Mouse (Mus musculus) small intestine, adult 2 months (tissue): ENCODE measurements around the gene Ssmem1. TPM values are rescaled to one million over a fixed set of nuclear protein-coding genes. Genes with fewer than 3 reads are reported as not detected.

ENCODE experiments used
- H3K27ac ChIP-seq: fragments of 200-500 bp; 2 replicates; pipeline ENCODE4 v1.5.1; 2012; ENCODE audit warnings: low read depth, low read length, control low read depth, inconsistent platforms; ENCODE audit not compliant: insufficient read depth
- H3K27me3 ChIP-seq: fragments of 200-500 bp; 2 replicates; pipeline ENCODE4 v1.6.1; 2012; ENCODE audit warnings: mild to moderate bottlenecking, moderate library complexity, low read length, inconsistent platforms; ENCODE audit not compliant: control insufficient read depth, insufficient read depth
- H3K36me3 ChIP-seq: fragments of 200-500 bp; 2 replicates; pipeline ENCODE4 v1.6.1; 2012; ENCODE audit warnings: mild to moderate bottlenecking, low read length, control low read depth, inconsistent platforms; ENCODE audit not compliant: control insufficient read depth, insufficient read depth
- H3K4me1 ChIP-seq: fragments of 200-500 bp; 2 replicates; pipeline ENCODE4 v1.6.1; 2012; ENCODE audit warnings: low read length, inconsistent platforms, mixed read lengths; ENCODE audit not compliant: control insufficient read depth, insufficient read depth, insufficient read length
- H3K4me3 ChIP-seq: fragments of 200-500 bp; 2 replicates; pipeline ENCODE4 v1.5.1; 2012; ENCODE audit warnings: low read depth, mild to moderate bottlenecking, control low read depth, inconsistent platforms, low read length, moderate library complexity
- CTCF ChIP-seq: fragments of 200-500 bp; IDR thresholded peaks from 2 replicates; pipeline ENCODE4 v1.5.1; 2012; ENCODE audit warnings: low read depth, mild to moderate bottlenecking, control low read depth, inconsistent platforms, low read length, moderate library complexity, mixed read lengths; ENCODE audit not compliant: insufficient replicate concordance, insufficient read length; ENCODE audit errors: extremely low read depth
- POLR2A ChIP-seq: fragments of 200-500 bp; IDR thresholded peaks from 2 replicates; pipeline ENCODE4 v1.6.1; 2012; ENCODE audit warnings: low read depth, mild to moderate bottlenecking, control low read depth, inconsistent platforms, low read length, moderate library complexity
- WGBS: fragments of 180-500 bp; shearing (Covaris S2); methylation state at CpG from one replicate; pipeline ENCODE4 v1.1.7; 2018; 5-methylcytosine and 5-hydroxymethylcytosine counted together
- polyA plus RNA-seq: library from polyadenylated mRNA; depleted of rRNA; stranded (reverse); fragments of >200 nt; gene quantifications from 2 replicates; pipeline ENCODE4 v1.2.3, GENCODE M21; 2012

Gene Ssmem1
- polyA plus RNA-seq, 1 experiment, result not detected

GRCm38 (mm10) chr6:30550496-30551192 is 41.0 kb downstream of the Ssmem1 start:
- Histone ChIP-seq H3K27ac (no peak overlapping the region), H3K27me3 (no peaks in the 10 kb centered on the region), H3K4me3 (no peak overlapping the region), H3K4me1 (no peaks in the 10 kb centered on the region), H3K36me3 (no peaks in the 10 kb centered on the region)
- no peak for TF ChIP-seq POLR2A
- TF ChIP-seq CTCF, result no peak
- WGBS, result 80% methylated on average over 7 of the region's 7 CpGs

DNA sequence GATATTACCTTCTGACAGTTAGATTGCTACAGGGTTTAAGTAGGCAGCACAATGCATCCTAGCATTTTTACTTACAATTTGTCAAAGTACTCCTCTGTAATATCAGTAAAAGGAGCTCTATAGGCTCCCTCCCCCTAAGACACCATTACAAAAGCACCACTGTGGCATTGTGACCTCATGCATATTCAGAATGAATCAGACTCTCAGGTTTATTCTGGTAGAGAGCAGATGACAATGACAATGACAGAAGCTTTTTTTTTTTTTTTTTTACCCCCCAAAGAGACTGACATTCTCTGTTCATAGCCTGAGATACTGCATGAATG is 41.5 kb downstream of the Ssmem1 start:
- Histone ChIP-seq H3K27me3 (no peaks in the 10 kb centered on the region), H3K4me1 (no peaks in the 10 kb centered on the region), H3K36me3 (no peaks in the 10 kb centered on the region), H3K4me3 (no peak overlapping the region), H3K27ac (no peak overlapping the region)
- TF ChIP-seq POLR2A (no peak), CTCF (no peak)

DNA sequence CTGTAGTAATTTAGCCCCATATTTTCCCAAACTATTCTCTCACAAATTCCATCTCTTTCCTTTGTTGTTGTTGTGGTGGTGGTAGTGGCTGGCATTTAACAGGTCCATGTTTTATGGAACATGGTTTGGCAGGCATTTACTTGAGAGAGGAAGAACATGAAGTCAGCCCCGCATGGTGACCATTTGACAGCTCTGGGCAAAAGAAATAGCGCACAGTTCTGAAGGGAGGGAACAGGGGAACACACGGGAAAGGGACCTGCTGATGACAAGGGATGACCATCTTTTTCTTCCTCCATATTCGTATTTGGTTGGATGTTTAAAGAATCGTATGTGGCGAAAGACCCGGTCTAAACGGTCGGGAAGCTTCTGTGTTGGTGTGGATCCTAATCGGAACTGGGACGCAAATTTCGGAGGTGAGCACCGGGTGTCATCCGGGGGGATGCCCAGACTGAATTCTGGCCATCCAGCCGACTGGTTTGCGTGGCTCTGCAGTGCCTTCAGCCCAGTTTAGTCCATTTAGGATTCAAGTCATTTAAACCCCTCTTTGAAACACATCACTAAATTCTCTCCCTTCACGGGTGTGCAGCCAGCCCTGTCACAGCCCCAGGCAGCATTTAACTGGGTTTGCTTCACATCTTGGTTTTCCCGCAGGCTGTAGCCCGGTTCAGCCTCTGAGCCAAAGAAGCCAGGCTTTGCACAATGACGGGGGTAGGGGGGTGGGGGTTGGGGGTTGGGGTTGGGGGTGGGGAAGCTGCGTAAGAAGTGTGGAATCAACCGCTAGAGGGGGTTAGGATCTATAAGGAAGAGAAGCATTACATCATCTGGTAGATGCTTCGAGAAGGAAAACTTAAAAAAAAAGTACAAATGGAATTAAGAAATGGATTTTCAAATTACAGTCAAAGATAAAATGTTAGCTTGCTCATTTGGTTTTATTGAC is 42.3 kb downstream of the Ssmem1 start:
- H3K36me3 ChIP-seq, result no peaks in the 10 kb centered on the region
- H3K4me1 ChIP-seq, result no peaks in the 10 kb centered on the region
- no peak for TF ChIP-seq POLR2A
- no peak for TF ChIP-seq CTCF
- H3K4me3 ChIP-seq, result no peak overlapping the region
- H3K27ac ChIP-seq, result no peak overlapping the region
- H3K27me3 ChIP-seq, result no peaks in the 10 kb centered on the region
- 46% methylated on average over 23 of the region's 23 CpGs for WGBS

DNA sequence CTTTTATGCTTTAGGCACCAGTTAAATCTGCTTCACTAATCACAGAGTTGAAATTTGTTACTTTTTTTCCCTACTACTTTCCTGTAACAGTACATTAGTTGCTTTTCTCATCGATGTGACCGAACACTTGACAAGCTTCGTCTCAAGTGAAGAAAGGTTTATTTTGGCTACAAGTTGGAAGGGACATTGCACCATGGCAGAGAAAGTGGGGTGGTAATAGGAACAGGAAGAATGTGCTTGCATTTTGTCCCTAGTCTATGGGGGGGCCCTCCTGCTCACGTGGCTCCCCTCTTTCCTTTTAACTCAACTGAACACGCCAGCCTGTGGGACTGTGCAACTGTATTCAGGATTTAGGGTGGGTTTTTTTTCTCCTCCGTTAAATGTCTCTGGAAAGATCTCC is 43.0 kb downstream of the Ssmem1 start:
- TF ChIP-seq POLR2A (no peak), CTCF (no peak)
- H3K27ac ChIP-seq, result no peak overlapping the region
- WGBS, result 63% methylated on average over 6 of the region's 6 CpGs
- H3K4me1 ChIP-seq, result no peaks in the 10 kb centered on the region
- H3K27me3 ChIP-seq, result no peaks in the 10 kb centered on the region
- no peaks in the 10 kb centered on the region for H3K36me3 ChIP-seq
- no peak overlapping the region for H3K4me3 ChIP-seq

GRCm38 (mm10) chr6:30553381-30554010 is 43.8 kb downstream of the Ssmem1 start:
- H3K36me3 ChIP-seq, result no peaks in the 10 kb centered on the region
- H3K27ac ChIP-seq, result no peak overlapping the region
- H3K4me3 ChIP-seq, result no peak overlapping the region
- no peaks in the 10 kb centered on the region for H3K4me1 ChIP-seq
- H3K27me3 ChIP-seq, result no peaks in the 10 kb centered on the region
- TF ChIP-seq POLR2A (no peak), CTCF (no peak)
- WGBS, result 84% methylated on average over 7 of the region's 7 CpGs

- Histone ChIP-seq H3K4me1 (no peaks in the 10 kb centered on the region), H3K4me3 (no peak overlapping the region), H3K27ac (no peak overlapping the region), H3K36me3 (no peaks in the 10 kb centered on the region), H3K27me3 (no peaks in the 10 kb centered on the region)
- TF ChIP-seq CTCF (no peak), POLR2A (no peak)
- 83% methylated on average over 5 of the region's 5 CpGs for WGBS
Observed at GRCm38 (mm10) chr6:30554092-30554491, 44.4 kb downstream of the Ssmem1 start.
